Mouse (Mus musculus) CH12.LX (cell line): ENCODE data around the gene Adamtsl4. TPM values are rescaled to one million over a fixed set of nuclear protein-coding genes. Genes with fewer than 3 reads are reported as not detected.

Experiments used
- DNase-seq: peaks from one replicate; pipeline ENCODE4 v3.0.0-alpha.2; 2013; ENCODE audit errors: extremely low read depth
- H3K27ac ChIP-seq: 2 replicates; pipeline ENCODE4 v1.5.1; 2012; ENCODE audit warnings: low read depth, mild to moderate bottlenecking, control low read depth, moderate library complexity; ENCODE audit not compliant: insufficient read depth
- H3K27me3 ChIP-seq: replicated peaks from 2 replicates; pipeline ENCODE3; 2012; ENCODE audit warnings: inconsistent platforms
- H3K36me3 ChIP-seq, 2 experiments: replicated peaks in 1 of 2; 2 replicates each; pipeline versions ENCODE3 to v1.6.1; 2012; ENCODE audit warnings: inconsistent platforms in 1 of 2, low read length in 1 of 2, mild to moderate bottlenecking in 1 of 2, mixed read lengths in 1 of 2, moderate library complexity in 1 of 2; ENCODE audit not compliant: control insufficient read depth in 1 of 2, insufficient read depth in 1 of 2
- H3K4me1 ChIP-seq, 2 experiments: 2 replicates each; pipeline ENCODE4 v1.6.1; 2012; ENCODE audit warnings: inconsistent platforms in 1 of 2, moderate library complexity in 1 of 2; ENCODE audit not compliant: insufficient read depth in 2 of 2, control insufficient read depth in 1 of 2
- H3K4me2 ChIP-seq: 2 replicates; pipeline ENCODE4 v1.6.1; 2012; ENCODE audit warnings: low read depth, mild to moderate bottlenecking, control low read depth; ENCODE audit not compliant: poor library complexity, insufficient read depth, severe bottlenecking
- H3K4me3 ChIP-seq, 3 experiments: fragments of 150-350 bp in 1 of 3; sonication (generic) in 1 of 3; replicated peaks in 1 of 3; 2 replicates each; pipeline versions ENCODE3 to v1.5.1; 2011 to 2012; ENCODE audit warnings: low read depth in 2 of 3, low read length in 2 of 3, mild to moderate bottlenecking in 2 of 3, moderate library complexity in 2 of 3, control low read depth in 1 of 3, improper control_type of control experiment in 1 of 3, inconsistent platforms in 1 of 3, mixed read lengths in 1 of 3; ENCODE audit not compliant: poor library complexity in 1 of 3
- H3K79me2 ChIP-seq: replicated peaks from 2 replicates; pipeline ENCODE4 v1.6.1; 2012; ENCODE audit warnings: mild to moderate bottlenecking, moderate library complexity; ENCODE audit not compliant: control insufficient read depth, poor library complexity, insufficient read depth, severe bottlenecking; ENCODE audit errors: extremely low read depth
- H3K9ac ChIP-seq: 2 replicates; pipeline ENCODE4 v1.6.1; 2012; ENCODE audit warnings: low read depth, mild to moderate bottlenecking, control low read depth, moderate library complexity; ENCODE audit not compliant: insufficient read depth
- H3K9me3 ChIP-seq: replicated peaks from 2 replicates; pipeline ENCODE3; 2012; ENCODE audit warnings: low read length, inconsistent platforms, mixed read lengths
- BHLHE40 ChIP-seq: IDR thresholded peaks from 2 replicates; pipeline ENCODE4 v1.6.1; 2011; ENCODE audit warnings: mild to moderate bottlenecking, low read depth, low read length, improper control_type of control experiment
- CHD1 ChIP-seq: IDR thresholded peaks from 2 replicates; pipeline ENCODE4 v1.6.1; 2012; ENCODE audit warnings: low read depth, low read length, improper control_type of control experiment, inconsistent platforms
- CHD2 ChIP-seq: IDR thresholded peaks from 2 replicates; pipeline ENCODE4 v1.6.1; 2011; ENCODE audit warnings: low read length, improper control_type of control experiment
- CTCF ChIP-seq, 2 experiments: IDR thresholded peaks in 1 of 2; conservative IDR thresholded peaks in 1 of 2; 2 replicates each; pipeline ENCODE4 v1.5.1; 2011 to 2012; ENCODE audit warnings: low read depth in 2 of 2, low read length in 2 of 2, improper control_type of control experiment in 1 of 2, inconsistent platforms in 1 of 2, mild to moderate bottlenecking in 1 of 2, moderate library complexity in 1 of 2
- E2F4 ChIP-seq: IDR thresholded peaks from 2 replicates; pipeline ENCODE4 v1.6.1; 2011; ENCODE audit warnings: low read depth, low read length, improper control_type of control experiment; ENCODE audit not compliant: insufficient replicate concordance
- ELF1 ChIP-seq: IDR thresholded peaks from 2 replicates; pipeline ENCODE4 v1.6.1; 2014; ENCODE audit warnings: low read depth, mild to moderate bottlenecking, inconsistent platforms, low read length, improper control_type of control experiment
- ETS1 ChIP-seq: conservative IDR thresholded peaks from 2 replicates; pipeline ENCODE4 v1.6.1; 2012; ENCODE audit warnings: low read depth, mild to moderate bottlenecking, inconsistent platforms, low read length, improper control_type of control experiment, moderate library complexity
- HCFC1 ChIP-seq: IDR thresholded peaks from 2 replicates; pipeline ENCODE4 v1.6.1; 2012; ENCODE audit warnings: low read depth, mild to moderate bottlenecking, inconsistent platforms, low read length, improper control_type of control experiment
- IRF4 ChIP-seq: IDR thresholded peaks from 2 replicates; pipeline ENCODE4 v1.6.1; 2014; ENCODE audit warnings: low read depth, mild to moderate bottlenecking, inconsistent platforms, low read length, improper control_type of control experiment
- JUN ChIP-seq: IDR thresholded peaks from 2 replicates; pipeline ENCODE4 v1.6.1; 2011; ENCODE audit warnings: low read depth, mild to moderate bottlenecking, low read length, improper control_type of control experiment, moderate library complexity; ENCODE audit not compliant: insufficient read depth
- JUND ChIP-seq: conservative IDR thresholded peaks from 2 replicates; pipeline ENCODE4 v1.6.1; 2011; ENCODE audit warnings: low read depth, low read length, improper control_type of control experiment
- MAFK ChIP-seq: IDR thresholded peaks from 2 replicates; pipeline ENCODE4 v1.6.1; 2011; ENCODE audit warnings: low read length, improper control_type of control experiment; ENCODE audit not compliant: insufficient replicate concordance
- MAX ChIP-seq: IDR thresholded peaks from 2 replicates; pipeline ENCODE4 v1.6.1; 2011; ENCODE audit warnings: low read length, improper control_type of control experiment
- MAZ ChIP-seq: IDR thresholded peaks from 2 replicates; pipeline ENCODE4 v1.6.1; 2012; ENCODE audit warnings: low read depth, mild to moderate bottlenecking, inconsistent platforms, low read length, improper control_type of control experiment, moderate library complexity
- MXI1 ChIP-seq: IDR thresholded peaks from 2 replicates; pipeline ENCODE4 v1.6.1; 2011; ENCODE audit warnings: mild to moderate bottlenecking, low read depth, low read length, improper control_type of control experiment
- MYC ChIP-seq: IDR thresholded peaks from 2 replicates; pipeline ENCODE4 v1.6.1; 2011; ENCODE audit warnings: low read depth, mild to moderate bottlenecking, improper control_type of control experiment, low read length
- NELFE ChIP-seq: IDR thresholded peaks from 2 replicates; pipeline ENCODE4 v1.6.1; 2011; ENCODE audit warnings: low read depth, low read length, improper control_type of control experiment
- PAX5 ChIP-seq: IDR thresholded peaks from 2 replicates; pipeline ENCODE4 v1.6.1; 2012; ENCODE audit warnings: low read length, inconsistent platforms, mixed read lengths
- POLR2A ChIP-seq: IDR thresholded peaks from 2 replicates; pipeline ENCODE4 v1.6.1; 2011; ENCODE audit warnings: low read depth, mild to moderate bottlenecking, improper control_type of control experiment, low read length
- RAD21 ChIP-seq: IDR thresholded peaks from 2 replicates; pipeline ENCODE4 v1.6.1; 2011; ENCODE audit warnings: low read depth, mild to moderate bottlenecking, low read length, improper control_type of control experiment, moderate library complexity
- RCOR1 ChIP-seq: conservative IDR thresholded peaks from 2 replicates; pipeline ENCODE4 v1.6.1; 2012; ENCODE audit warnings: low read depth, mild to moderate bottlenecking, inconsistent platforms, low read length, improper control_type of control experiment
- SMC3 ChIP-seq: IDR thresholded peaks from 2 replicates; pipeline ENCODE4 v1.6.1; 2011; ENCODE audit warnings: low read depth, low read length, improper control_type of control experiment
- TBP ChIP-seq: conservative IDR thresholded peaks from 2 replicates; pipeline ENCODE4 v1.6.1; 2011; ENCODE audit warnings: low read depth, low read length, improper control_type of control experiment
- TCF12 ChIP-seq: IDR thresholded peaks from 2 replicates; pipeline ENCODE4 v1.6.1; 2014; ENCODE audit warnings: low read depth, mild to moderate bottlenecking, inconsistent platforms, low read length, improper control_type of control experiment
- UBTF ChIP-seq: IDR thresholded peaks from 2 replicates; pipeline ENCODE4 v1.6.1; 2012; ENCODE audit warnings: low read depth, mild to moderate bottlenecking, inconsistent platforms, low read length, improper control_type of control experiment, moderate library complexity
- USF1 ChIP-seq: IDR thresholded peaks from 2 replicates; pipeline ENCODE4 v1.6.1; 2014; ENCODE audit warnings: low read depth, mild to moderate bottlenecking, inconsistent platforms, low read length, improper control_type of control experiment
- USF2 ChIP-seq: conservative IDR thresholded peaks from 2 replicates; pipeline ENCODE4 v1.6.1; 2011; ENCODE audit warnings: low read depth, low read length, improper control_type of control experiment
- ZC3H11A ChIP-seq: IDR thresholded peaks from 2 replicates; pipeline ENCODE4 v1.6.1; 2012; ENCODE audit warnings: low read depth, mild to moderate bottlenecking, inconsistent platforms, low read length, improper control_type of control experiment
- ZKSCAN1 ChIP-seq: IDR thresholded peaks from 2 replicates; pipeline ENCODE4 v1.6.1; 2012; ENCODE audit warnings: low read depth, inconsistent platforms, low read length, improper control_type of control experiment, borderline replicate concordance
- dilution Hi-C: fragments of 300-500 bp; cut with MboI; formaldehyde crosslinking; loops from 2 replicates; pipeline ENCODE4 v1.14.3; 2020; ENCODE audit warnings: low sequenced_read_pairs; ENCODE audit not compliant: extremely low pct_unique_long_range_greater_than_20kb, extremely low pct_ligation_motif_present
- in situ Hi-C: fragments of 300-500 bp; cut with MboI; formaldehyde crosslinking; loops from 3 replicates; pipeline ENCODE4 v1.14.3; 2019; ENCODE audit warnings: low sequenced_read_pairs, low pct_ligation_motif_present, low pct_unique_long_range_greater_than_20kb, mixed read lengths
- polyA plus RNA-seq: library from polyadenylated mRNA; unstranded; fragments of >175 nt; gene quantifications from 2 replicates; pipeline ENCODE4 v1.2.1, GENCODE M21; 2012; ENCODE audit warnings: low read depth; ENCODE audit not compliant: insufficient read length
- total RNA-seq, 2 experiments: library from RNA; depleted of rRNA; stranded (reverse); fragments of 300-350 nt in 1 of 2; fragments of >200 nt in 1 of 2; gene quantifications; 2 replicates each; pipeline ENCODE4 v1.2.3; 2012 to 2014

Adamtsl4 gene
- total and polyA plus RNA-seq, 3 experiments, result 0.10 to 0.85 TPM; not detected in 1

- Histone ChIP-seq H3K36me3 (peaks cover 0 to 6% of the 10 kb centered on the region in 2 experiments), H3K9ac (no peak overlapping the region), H3K4me2 (no peak overlapping the region), H3K27me3 (no peaks in the 10 kb centered on the region), H3K9me3 (no peaks in the 10 kb centered on the region), H3K79me2 (no peaks in the 10 kb centered on the region; the same call in 1 of the 2 replicates), H3K4me3 (no peak overlapping the region), H3K27ac (no peak overlapping the region), H3K4me1 (peaks cover 31 to 55% of the 10 kb centered on the region in 2 experiments)
- dilution Hi-C loops (no loop called here), in situ Hi-C loops (no loop called here)
- no peak for DNase-seq
- TF ChIP-seq RAD21 (peak; percentile 54), CTCF (conservative IDR thresholded peaks at IDR 0.05 in 1 of 2, IDR thresholded peaks at IDR 0.05 in 1 of 2; ENCODE audit: low read depth in 2 of 2, low read length in 2 of 2) (peak; percentile 84 to 96), BHLHE40 (peak; percentile 32; the same call in 1 of the 2 replicates), UBTF (no peak), SMC3 (peak; percentile 73), ZC3H11A (no peak), IRF4 (0 out of 2 replicates have a peak, but pooled peaks have one; percentile 28)
Measured at GRCm38 (mm10) chr3:95676745-95677419, 10.8 kb downstream of the Adamtsl4 start.

GRCm38 (mm10) chr3:95675301-95676092 is 12.2 kb downstream of the Adamtsl4 start:
- Histone ChIP-seq H3K4me1 (peaks cover 36 to 69% of the 10 kb centered on the region in 2 experiments), H3K4me2 (peak overlapping the region; percentile 39), H3K9ac (peak overlapping the region; percentile 37), H3K4me3 (no peak overlapping the region), H3K36me3 (peaks cover 0 to 9% of the 10 kb centered on the region in 2 experiments), H3K9me3 (no peaks in the 10 kb centered on the region), H3K27ac (peak overlapping the region; percentile 88), H3K27me3 (no peaks in the 10 kb centered on the region), H3K79me2 (peaks cover 8% of the 10 kb centered on the region)
- no peak for DNase-seq
- in situ Hi-C loops (no loop called here), dilution Hi-C loops (no loop called here)
- TF ChIP-seq RAD21, result peak; percentile 79
- TF ChIP-seq JUND, result no peak
- no peak for TF ChIP-seq JUN
- TF ChIP-seq CHD1, result no peak
- TF ChIP-seq POLR2A, result no peak
- no peak for TF ChIP-seq MXI1
- no peak for TF ChIP-seq CHD2
- TF ChIP-seq BHLHE40, result peak; percentile 39
- TF ChIP-seq UBTF, result no peak
- TF ChIP-seq TBP, result no peak
- TF ChIP-seq MAX, result peak; percentile 51; the same call in 1 of the 2 replicates
- 0 out of 2 replicates have a peak, but pooled peaks have one; percentile 57 for TF ChIP-seq MYC
- TF ChIP-seq MAFK, result no peak
- TF ChIP-seq USF2, result no peak
- TF ChIP-seq ETS1, result 0 out of 2 replicates have a peak, but pooled peaks have one; percentile 24
- TF ChIP-seq MAZ, result peak; percentile 71; the same call in 1 of the 2 replicates
- peak; percentile 25; the same call in 1 of the 2 replicates for TF ChIP-seq TCF12
- TF ChIP-seq RCOR1, result 0 out of 2 replicates have a peak, but pooled peaks have one; percentile 33
- no peak for TF ChIP-seq E2F4
- peak; percentile 81 for TF ChIP-seq IRF4
- TF ChIP-seq ZKSCAN1, result no peak
- no peak for TF ChIP-seq NELFE
- peak; percentile 74 for TF ChIP-seq SMC3
- no peak for TF ChIP-seq USF1
- peak; percentile 48; the same call in 1 of the 2 replicates for TF ChIP-seq ELF1
- TF ChIP-seq HCFC1, result 0 out of 2 replicates have a peak, but pooled peaks have one; percentile 18
- no peak for TF ChIP-seq PAX5
